Mouse (Mus musculus) erythroid progenitor cell, adult 5-6 weeks (primary cell): Measurements from ENCODE around the gene Slc51a. TPM values are rescaled to one million over a fixed set of nuclear protein-coding genes. Genes with fewer than 3 reads are reported as not detected.

Experiments
- ATAC-seq: replicated peaks from 2 replicates; pipeline ENCODE4 v1.8.0; 2016; ENCODE audit warnings: moderate number of reproducible peaks, mild to moderate bottlenecking, moderate TSS enrichment, inconsistent platforms; ENCODE audit not compliant: poor library complexity, low FRiP score, severe bottlenecking
- total RNA-seq, 2 experiments: library from RNA; stranded (forward) in 1 of 2; stranded (reverse) in 1 of 2; fragments of 150-400 nt in 1 of 2; fragments of 186-747, 209-891 nt in 1 of 2; gene quantifications; 2 replicates each; pipeline versions ENCODE4 v1.2.3 to v1.2.4; 2015 to 2017; ENCODE audit warnings: low replicate concordance in 2 of 2

Slc51a gene
- total RNA-seq, 2 experiments from 2014 or later: not detected

DNA sequence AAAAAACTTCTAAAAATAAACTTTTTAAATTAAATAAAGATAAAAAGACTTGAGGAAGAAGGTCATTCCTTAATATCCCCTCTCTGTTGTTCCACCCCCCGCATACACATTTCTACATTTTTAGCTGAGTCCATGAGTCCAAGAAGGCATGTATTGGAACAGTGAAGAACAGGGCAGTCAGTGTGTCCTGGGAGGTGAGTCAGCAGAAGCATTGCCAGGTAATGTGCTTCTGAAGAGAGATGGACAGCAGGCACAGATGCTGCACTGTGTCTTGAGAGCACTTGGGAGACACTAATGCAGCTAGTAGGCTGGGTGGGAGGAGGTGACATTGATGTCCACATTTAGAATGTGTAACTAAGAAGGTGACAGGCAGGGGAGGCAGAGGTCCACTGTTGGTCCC, 50.4 kb downstream of the Slc51a start:
- no peak for ATAC-seq

- no peak for ATAC-seq
These were observed 51.0 kb downstream of the Slc51a start for GRCm38 (mm10) chr16:32436657-32437056.

DNA sequence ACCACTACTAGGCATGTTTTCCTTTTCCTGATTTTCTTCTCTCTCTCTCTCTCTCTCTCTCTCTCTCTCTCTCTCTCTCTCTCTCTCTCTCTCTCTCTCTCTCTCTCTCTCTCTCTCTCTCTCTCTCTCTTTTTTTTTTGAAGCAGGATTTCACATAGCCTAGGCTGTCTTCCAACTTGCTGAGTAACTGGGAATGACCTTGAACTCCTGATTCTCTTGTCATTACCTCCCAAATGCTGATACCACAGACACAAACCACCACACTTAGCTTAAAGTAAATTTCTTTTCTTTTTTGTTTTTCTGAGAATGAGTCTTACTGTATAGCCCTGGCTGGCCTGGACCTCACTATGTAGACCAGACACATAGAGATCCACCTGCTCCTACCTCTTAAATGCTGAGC, 53.0 kb downstream of the Slc51a start:
- no peak for ATAC-seq

DNA sequence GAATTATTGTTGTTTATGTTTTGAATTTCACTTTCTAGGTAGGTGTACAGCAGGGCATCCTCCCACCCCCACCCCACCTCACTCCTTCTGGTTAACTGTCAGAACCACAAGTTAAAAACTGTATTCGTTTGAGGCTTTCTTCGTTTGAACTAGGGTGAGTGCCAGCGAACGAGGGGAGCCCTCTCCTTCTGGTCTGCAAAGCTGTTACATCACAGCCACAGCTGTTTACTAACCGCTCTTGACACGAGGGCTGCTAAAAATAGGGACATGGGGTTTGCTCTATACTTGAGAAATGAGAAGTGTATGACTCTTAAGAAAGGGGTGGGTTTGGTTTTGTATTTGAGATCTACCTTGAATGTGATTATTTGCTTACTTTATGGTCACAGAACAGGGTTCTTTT, 53.6 kb downstream of the Slc51a start:
- no peak for ATAC-seq

GRCm38 (mm10) chr16:32433138-32433537, 54.5 kb downstream of the Slc51a start:
- ATAC-seq: no peak

DNA sequence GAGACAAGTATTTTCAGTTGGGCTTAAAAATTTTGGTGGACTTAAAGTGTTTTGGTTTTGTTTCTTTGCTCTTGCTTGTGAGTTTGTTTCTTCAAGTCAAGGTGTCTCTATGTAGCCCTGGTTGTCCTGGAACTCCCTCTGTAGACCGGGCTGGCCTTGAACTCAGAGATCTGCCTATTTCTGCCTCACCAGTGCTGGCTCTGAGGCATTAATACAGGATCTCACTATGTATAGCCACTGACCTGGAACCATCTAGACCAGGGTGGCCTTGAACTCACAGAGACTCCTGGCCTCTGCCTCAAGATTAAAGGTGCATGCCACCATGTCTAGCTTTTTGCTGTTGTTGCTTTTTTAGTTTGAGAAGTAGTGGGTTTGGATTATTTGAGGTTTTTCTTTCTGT, 55.8 kb downstream of the Slc51a start:
- no peak for ATAC-seq

- peak; percentile 66 for ATAC-seq
These were observed 56.6 kb downstream of the Slc51a start for GRCm38 (mm10) chr16:32431047-32431591.

DNA sequence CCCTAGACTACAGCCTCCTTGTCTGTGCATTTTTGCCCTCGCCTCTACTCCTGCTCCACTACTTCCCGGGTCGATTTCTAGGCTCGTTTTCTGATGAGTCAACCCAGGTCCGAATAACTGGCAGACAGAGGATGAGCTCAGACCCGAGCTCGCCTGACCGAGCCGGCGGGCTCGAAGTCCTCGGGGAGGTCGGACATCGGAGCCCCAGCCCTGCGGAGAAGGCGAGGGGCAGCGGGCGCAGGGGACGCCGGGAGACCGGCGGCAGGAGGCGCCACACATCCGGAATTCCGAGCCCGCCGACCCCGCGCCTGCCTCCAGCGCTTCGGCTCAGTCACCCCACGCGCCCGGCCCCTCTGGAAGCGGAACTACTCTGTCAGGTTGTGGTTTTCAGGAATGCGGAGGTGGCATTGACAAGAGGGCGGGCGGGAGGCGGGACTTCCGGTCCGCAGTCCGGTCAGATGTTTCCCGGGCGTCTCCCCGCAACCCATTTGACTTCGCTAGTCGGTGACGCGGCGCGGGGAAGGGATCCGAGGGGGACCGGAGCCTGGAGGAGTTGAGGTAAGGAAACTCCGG, 57.1 kb downstream of the Slc51a start, which contains the start of gene Pcyt1a:
Gene Pcyt1a (plus strand): TSS at position 448 of the 573 bp plus-strand sequence.
- peak; percentile 89 for ATAC-seq

DNA sequence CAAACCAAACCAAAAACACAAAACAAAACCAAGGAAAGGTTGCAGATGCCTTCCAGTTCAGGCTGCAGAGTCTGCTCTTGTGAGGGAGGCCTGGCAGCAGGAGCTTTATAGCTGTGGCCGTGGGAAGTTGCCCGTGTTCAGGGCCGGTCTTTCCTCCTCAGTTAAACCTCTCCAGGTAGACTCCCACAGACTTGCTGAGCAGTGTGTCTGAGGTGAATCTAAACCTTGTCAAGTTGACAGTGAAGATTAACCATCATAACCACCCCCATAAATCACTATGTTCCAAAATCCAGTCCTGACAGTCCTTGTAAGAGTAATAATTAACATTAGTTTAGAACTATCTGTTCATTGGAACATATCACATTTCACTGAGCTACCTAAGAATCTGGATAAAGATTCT, 60.2 kb downstream of the Slc51a start:
- no peak for ATAC-seq

Other genes starting within 250 kb of the Slc51a start
- gene Fbxo45, start 240.7 kb downstream of the Slc51a start, total RNA-seq (2015; ENCODE audit: low replicate concordance): 14.1 and 15.9 TPM in 2 replicates
- gene Fbxo45, start 240.7 kb downstream of the Slc51a start, total RNA-seq (2017; ENCODE audit: low replicate concordance): 17.5 and 18.5 TPM in 2 replicates
- gene Wdr53, start 240.7 kb downstream of the Slc51a start, total RNA-seq (2015; ENCODE audit: low replicate concordance): 3.2 TPM in 1 of 2 replicates, not detected in the other
- 7.9 and 16.9 TPM in 2 replicates for gene Wdr53, start 240.7 kb downstream of the Slc51a start, total RNA-seq (2017; ENCODE audit: low replicate concordance)
- not detected in 2 replicates for gene Smco1, start 216.4 kb downstream of the Slc51a start, total RNA-seq (2015; ENCODE audit: low replicate concordance)
- not detected in 2 replicates for gene Smco1, start 216.4 kb downstream of the Slc51a start, total RNA-seq (2017; ENCODE audit: low replicate concordance)
- 20.5 and 25.6 TPM in 2 replicates for gene Rnf168, start 210.4 kb downstream of the Slc51a start, total RNA-seq (2015; ENCODE audit: low replicate concordance)
- 47.7 and 49.8 TPM in 2 replicates for gene Rnf168, start 210.4 kb downstream of the Slc51a start, total RNA-seq (2017; ENCODE audit: low replicate concordance)
- 15.1 and 31.9 TPM in 2 replicates for gene Ubxn7, start 155.6 kb downstream of the Slc51a start, total RNA-seq (2015; ENCODE audit: low replicate concordance)
- gene Ubxn7, start 155.6 kb downstream of the Slc51a start, total RNA-seq (2017; ENCODE audit: low replicate concordance): 29.9 and 31.6 TPM in 2 replicates
- not detected in 2 replicates for gene Tm4sf19, start 87.4 kb downstream of the Slc51a start, total RNA-seq (2015; ENCODE audit: low replicate concordance)
- not detected in 2 replicates for gene Tm4sf19, start 87.4 kb downstream of the Slc51a start, total RNA-seq (2017; ENCODE audit: low replicate concordance)
- gene Tctex1d2, start 68.2 kb downstream of the Slc51a start, total RNA-seq (2015; ENCODE audit: low replicate concordance): 8.6 and 11.3 TPM in 2 replicates
- gene Tctex1d2, start 68.2 kb downstream of the Slc51a start, total RNA-seq (2017; ENCODE audit: low replicate concordance): 4.8 and 11.8 TPM in 2 replicates
- gene Pcyt1a, start 57.0 kb downstream of the Slc51a start, total RNA-seq (2015; ENCODE audit: low replicate concordance): 162 and 171 TPM in 2 replicates
- gene Pcyt1a, start 57.0 kb downstream of the Slc51a start, total RNA-seq (2017; ENCODE audit: low replicate concordance): 278 and 335 TPM in 2 replicates
- not detected in 2 replicates for gene Zdhhc19, start 8.4 kb upstream of the Slc51a start, total RNA-seq (2015; ENCODE audit: low replicate concordance)
- gene Zdhhc19, start 8.4 kb upstream of the Slc51a start, total RNA-seq (2017; ENCODE audit: low replicate concordance): not detected in 2 replicates
- 2,179 and 2,513 TPM in 2 replicates for gene Tfrc, start 121.0 kb upstream of the Slc51a start, total RNA-seq (2015; ENCODE audit: low replicate concordance)
- gene Tfrc, start 121.0 kb upstream of the Slc51a start, total RNA-seq (2017; ENCODE audit: low replicate concordance): 2,141 and 2,792 TPM in 2 replicates
- 124 and 134 TPM in 2 replicates for gene Tnk2, start 156.0 kb upstream of the Slc51a start, total RNA-seq (2015; ENCODE audit: low replicate concordance)
- gene Tnk2, start 156.0 kb upstream of the Slc51a start, total RNA-seq (2017; ENCODE audit: low replicate concordance): 62.9 and 115 TPM in 2 replicates
- gene Muc4, start 248.0 kb upstream of the Slc51a start, total RNA-seq (2015; ENCODE audit: low replicate concordance): not detected in 2 replicates
- gene Muc4, start 248.0 kb upstream of the Slc51a start, total RNA-seq (2017; ENCODE audit: low replicate concordance): not detected in 2 replicates